Mouse (Mus musculus): ENCODE results near the gene Git1. TPM values are rescaled to one million over a fixed set of nuclear protein-coding genes. Genes with fewer than 3 reads are reported as not detected.

The Git1 gene
- total RNA-seq, 2 experiments from 2014 or later: 150 to 153 TPM

- DNase-seq (ENCODE audit: low spot score in 2 of 2): no peak
- intact Hi-C loops (cut with DNase I): no loop called here
Observed at GRCm38 (mm10) chr11:77472775-77473174, 20.6 kb upstream of the Git1 start.

GRCm38 (mm10) chr11:77476216-77476615 is 17.1 kb upstream of the Git1 start:
- no peak for DNase-seq (ENCODE audit: low spot score in 2 of 2)
- intact Hi-C loops (cut with DNase I): no loop called here

- no peak for DNase-seq (ENCODE audit: low spot score in 2 of 2)
- intact Hi-C loops (cut with DNase I): no loop called here
Observed at GRCm38 (mm10) chr11:77476895-77477294, 16.5 kb upstream of the Git1 start.

- intact Hi-C loops (cut with DNase I): no loop called here
- no peak for DNase-seq (ENCODE audit: low spot score in 2 of 2)
Observed at GRCm38 (mm10) chr11:77483043-77483442, 10.3 kb upstream of the Git1 start.

- DNase-seq (ENCODE audit: low spot score in 2 of 2): no peak
- intact Hi-C loops (cut with DNase I): no loop called here
Observed at GRCm38 (mm10) chr11:77483510-77484255, 9.7 kb upstream of the Git1 start.

GRCm38 (mm10) chr11:77485229-77485628 is 8.1 kb upstream of the Git1 start:
- intact Hi-C loops (cut with DNase I): no loop called here

GRCm38 (mm10) chr11:77486798-77487197 is 6.6 kb upstream of the Git1 start:
- intact Hi-C loops (cut with DNase I): no loop called here
- peak; percentile 51 to 66 for DNase-seq (ENCODE audit: low spot score in 2 of 2)

More at GRCm38 (mm10) chr11:77485229-77485628, 8.1 kb upstream of the Git1 start:
- no peak for DNase-seq (ENCODE audit: low spot score in 2 of 2)

- DNase-seq (ENCODE audit: low spot score in 2 of 2): no peak
- intact Hi-C loops (cut with DNase I): no loop called here
Observed at GRCm38 (mm10) chr11:77488771-77489581, 4.4 kb upstream of the Git1 start.

GRCm38 (mm10) chr11:77489591-77490235 is 3.6 kb upstream of the Git1 start, which contains the start of gene Ankrd13b:
TSS of gene Ankrd13b (minus strand) at chr11:77489678.
- intact Hi-C loops (cut with DNase I): loop anchor here (5.0 kb wide), 1 partner anchor 138 kb away; no protein-coding TSS in a partner anchor
- peak in 1 of 2 experiments; percentile 80 for DNase-seq (ENCODE audit: low spot score in 2 of 2)

- intact Hi-C loops (cut with DNase I): loop anchor here (5.0 kb wide), 1 partner anchor 137 kb away; no protein-coding TSS in a partner anchor
Observed at GRCm38 (mm10) chr11:77490451-77490850, 2.9 kb upstream of the Git1 start.

GRCm38 (mm10) chr11:77491123-77491501 is 2.2 kb upstream of the Git1 start:
- intact Hi-C loops (cut with DNase I): loop anchor here (5.0 kb wide), 1 partner anchor 136 kb away; no protein-coding TSS in a partner anchor

More at GRCm38 (mm10) chr11:77490451-77490850, 2.9 kb upstream of the Git1 start:
- DNase-seq (ENCODE audit: low spot score in 2 of 2): peak in 1 of 2 experiments; percentile 40

GRCm38 (mm10) chr11:77491502-77492291 is 1.7 kb upstream of the Git1 start:
- intact Hi-C loops (cut with DNase I): loop anchor here (5.0 kb wide), 1 partner anchor 136 kb away; no protein-coding TSS in a partner anchor
- peak; percentile 62 to 78 for DNase-seq (ENCODE audit: low spot score in 2 of 2)

More at GRCm38 (mm10) chr11:77491123-77491501, 2.2 kb upstream of the Git1 start:
- DNase-seq (ENCODE audit: low spot score in 2 of 2): peak; percentile 94 to 96

GRCm38 (mm10) chr11:77492311-77492871 is 971 bp upstream of the Git1 start:
- DNase-seq (ENCODE audit: low spot score in 2 of 2): peak; percentile 65 to 80
- intact Hi-C loops (cut with DNase I): loop anchor here (5.0 kb wide), 1 partner anchor 135 kb away; no protein-coding TSS in a partner anchor

GRCm38 (mm10) chr11:77492911-77493332 is 440 bp upstream of the Git1 start:
- peak; percentile 89 to 93 for DNase-seq (ENCODE audit: low spot score in 2 of 2)
- intact Hi-C loops (cut with DNase I): loop anchor here (5.0 kb wide), 1 partner anchor 134 kb away; no protein-coding TSS in a partner anchor

GRCm38 (mm10) chr11:77494344-77494676 is 948 bp downstream of the Git1 start:
- intact Hi-C loops (cut with DNase I): loop anchor here (5.0 kb wide), 1 partner anchor 133 kb away; no protein-coding TSS in a partner anchor
- no peak for DNase-seq (ENCODE audit: low spot score in 2 of 2)

GRCm38 (mm10) chr11:77494782-77495181 is 1.4 kb downstream of the Git1 start:
- intact Hi-C loops (cut with DNase I): loop anchor here (5.0 kb wide), 1 partner anchor 133 kb away; no protein-coding TSS in a partner anchor
- no peak for DNase-seq (ENCODE audit: low spot score in 2 of 2)

- intact Hi-C loops (cut with DNase I): no loop called here
- no peak for DNase-seq (ENCODE audit: low spot score in 2 of 2)
Observed at GRCm38 (mm10) chr11:77495507-77495906, 2.1 kb downstream of the Git1 start.

- DNase-seq (ENCODE audit: low spot score in 2 of 2): no peak
- intact Hi-C loops (cut with DNase I): no loop called here
Observed at GRCm38 (mm10) chr11:77497341-77497756, 4.0 kb downstream of the Git1 start.
